Mouse (Mus musculus) heart, postnatal 4 days (tissue): Measurements from ENCODE around the gene Xpr1. TPM values are rescaled to one million over a fixed set of nuclear protein-coding genes. Genes with fewer than 3 reads are reported as not detected.
A peak's percentile ranks its signal among the peaks of the same experiment; 100 is the strongest.

ENCODE experiments used
- DNase-seq: peaks from one replicate; pipeline ENCODE4 v3.0.0; 2021
- total RNA-seq, 2 experiments: library from RNA; stranded (reverse); gene quantifications; 2 replicates each; pipeline ENCODE4 v1.2.3; 2021

Xpr1 gene
- total RNA-seq, 2 experiments from 2014 or later = 40.4 to 40.7 TPM

- DNase-seq = no peak
Observed at GRCm38 (mm10) chr1:155407697-155408576, 9.3 kb downstream of the Xpr1 start.

- DNase-seq = no peak
Observed at GRCm38 (mm10) chr1:155400056-155400455, 17.2 kb downstream of the Xpr1 start.

- DNase-seq = no peak
Observed at GRCm38 (mm10) chr1:155394829-155395228, 22.4 kb downstream of the Xpr1 start.

DNA sequence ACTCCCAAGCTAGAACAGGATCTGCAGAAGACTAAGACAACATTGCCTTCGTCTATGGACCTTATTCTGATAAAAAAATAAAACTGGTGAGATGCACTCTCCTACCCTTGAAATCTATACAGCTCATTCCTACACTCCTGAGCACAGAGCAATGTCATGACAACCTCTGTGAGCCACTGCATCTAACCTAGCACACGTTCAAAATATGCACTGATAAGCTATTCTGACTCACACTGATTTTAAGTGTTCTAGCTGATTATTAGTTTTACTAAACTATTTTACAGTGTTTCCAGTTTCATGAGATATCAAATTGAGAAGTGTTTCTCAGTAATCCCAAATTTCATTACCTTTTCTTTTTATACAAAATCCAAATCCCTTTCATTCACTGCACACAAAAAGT is 23.2 kb downstream of the Xpr1 start:
- no peak for DNase-seq

DNA sequence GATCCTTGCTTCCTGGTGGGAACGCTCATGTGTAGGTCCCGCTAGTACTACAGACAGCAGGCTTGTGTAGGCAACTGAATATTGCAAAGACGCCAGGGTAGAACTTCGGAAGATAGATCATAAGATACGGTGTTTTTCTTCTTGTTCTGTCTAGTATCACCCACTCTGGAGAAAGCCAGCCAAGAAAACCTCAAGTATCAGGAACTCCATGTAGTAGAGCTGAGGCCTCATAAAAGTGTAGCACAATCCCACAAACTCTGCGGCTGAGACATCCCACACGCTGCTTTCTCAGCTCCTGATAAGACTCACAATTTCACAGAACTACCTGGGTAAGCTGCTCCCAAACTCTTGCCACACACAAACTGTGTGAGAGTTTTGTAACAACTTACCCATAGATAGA is 24.4 kb downstream of the Xpr1 start:
- no peak for DNase-seq

GRCm38 (mm10) chr1:155391537-155391936 is 25.7 kb downstream of the Xpr1 start:
- no peak for DNase-seq

DNA sequence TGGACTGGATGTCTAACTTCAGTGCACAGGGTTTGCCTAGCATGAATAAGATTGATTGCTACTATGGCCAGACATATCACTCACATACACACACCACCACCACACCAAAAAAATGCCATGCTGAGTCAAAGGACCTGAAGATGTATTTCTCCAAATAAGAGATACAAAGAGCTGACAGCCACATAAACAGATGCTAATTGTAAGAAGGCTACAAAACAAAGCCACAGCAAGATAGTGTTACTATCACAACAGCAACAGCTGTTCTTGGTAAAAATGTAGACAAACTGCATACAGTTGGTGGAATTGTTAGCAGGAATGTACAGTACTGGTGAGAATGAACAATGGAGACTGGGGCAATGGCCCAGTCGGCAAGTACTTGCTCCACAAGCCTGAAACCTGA is 28.8 kb downstream of the Xpr1 start:
- no peak for DNase-seq

GRCm38 (mm10) chr1:155386551-155386950 is 30.7 kb downstream of the Xpr1 start:
- DNase-seq = no peak

- no peak for DNase-seq
Observed at GRCm38 (mm10) chr1:155383319-155384302, 33.6 kb downstream of the Xpr1 start.

DNA sequence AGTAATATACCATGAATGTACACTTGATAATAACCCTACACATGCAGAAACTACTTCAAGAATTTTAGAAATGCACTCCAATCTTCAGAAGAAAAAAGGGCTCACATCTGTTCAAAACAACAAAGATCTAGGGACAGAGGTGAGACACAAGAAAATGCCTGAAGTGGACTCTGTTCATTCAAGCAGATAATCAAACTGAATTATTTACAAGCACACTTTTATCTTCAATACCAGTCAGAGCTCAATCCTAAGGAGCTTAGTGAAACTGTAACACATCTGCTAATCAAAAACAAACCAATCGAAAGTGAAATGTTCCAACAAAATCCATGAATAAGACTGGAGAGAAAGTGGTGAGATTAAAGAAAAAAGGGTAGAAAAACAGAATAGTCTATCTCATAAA is 35.3 kb downstream of the Xpr1 start:
- DNase-seq = no peak

DNA sequence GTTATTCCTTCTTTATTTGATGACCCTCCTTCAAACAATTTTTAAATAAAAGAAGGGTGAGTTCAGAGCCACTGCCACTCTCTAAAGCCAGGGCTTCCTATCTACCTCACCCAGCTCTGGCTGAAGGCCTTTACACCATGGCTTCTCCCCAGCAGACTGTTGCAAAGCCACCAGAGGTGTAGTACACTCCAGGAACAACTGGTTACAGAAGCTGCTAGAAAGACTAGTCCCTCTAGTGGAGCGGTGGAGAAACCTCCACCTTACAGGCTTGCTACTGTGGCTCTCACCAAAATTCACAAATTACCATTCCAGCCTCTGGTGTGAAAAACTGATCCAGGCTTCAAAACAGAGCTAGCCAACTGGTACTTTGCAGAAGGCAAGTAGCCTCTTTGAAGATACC is 37.9 kb downstream of the Xpr1 start:
- DNase-seq = no peak

DNA sequence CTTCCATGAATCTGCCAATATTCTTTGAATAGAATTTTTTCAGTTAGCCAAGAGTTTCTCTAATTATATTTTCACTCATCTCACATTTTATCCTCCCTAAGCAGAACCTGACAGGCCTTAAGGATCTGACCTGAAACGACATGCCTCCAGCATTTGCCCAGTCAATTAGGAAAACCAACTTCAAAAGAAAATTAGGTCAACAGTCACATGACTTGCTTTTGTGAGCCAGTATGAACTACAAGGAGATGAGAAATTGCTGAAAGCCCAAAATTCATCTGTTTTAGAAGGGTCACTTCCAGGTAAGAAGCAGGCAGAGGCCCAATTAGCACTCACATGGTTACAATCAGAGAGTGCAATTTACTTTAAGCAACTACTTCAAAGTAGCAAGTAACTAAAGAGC is 44.4 kb downstream of the Xpr1 start:
- DNase-seq = no peak

DNA sequence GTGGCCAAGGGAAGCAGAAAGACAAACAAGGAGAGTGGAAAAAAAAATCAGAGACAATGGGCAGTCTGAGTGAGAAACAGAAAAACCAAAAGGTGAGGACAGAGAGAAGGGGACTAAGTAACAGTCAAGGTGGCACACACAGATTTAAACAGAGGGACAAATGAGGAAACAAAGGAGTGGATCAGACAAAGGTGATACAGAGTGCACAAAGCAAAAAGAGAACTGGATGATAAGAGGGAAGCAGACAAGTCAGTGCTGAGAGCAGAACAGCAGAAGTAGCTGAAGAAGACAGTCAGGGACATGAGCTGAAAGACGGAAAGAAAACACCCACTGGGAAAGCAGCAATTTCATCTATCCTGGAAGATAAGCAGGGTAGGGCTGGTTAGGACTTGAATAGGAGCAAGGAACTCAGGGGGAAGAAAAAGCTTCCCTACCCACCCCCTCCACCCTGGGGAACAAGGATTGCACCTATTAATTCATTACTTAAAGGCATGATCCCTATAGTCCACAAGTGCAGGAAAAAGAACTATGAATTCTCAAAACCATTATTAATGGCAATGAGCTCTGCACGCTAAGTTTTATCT is 47.0 kb downstream of the Xpr1 start:
- DNase-seq = no peak

DNA sequence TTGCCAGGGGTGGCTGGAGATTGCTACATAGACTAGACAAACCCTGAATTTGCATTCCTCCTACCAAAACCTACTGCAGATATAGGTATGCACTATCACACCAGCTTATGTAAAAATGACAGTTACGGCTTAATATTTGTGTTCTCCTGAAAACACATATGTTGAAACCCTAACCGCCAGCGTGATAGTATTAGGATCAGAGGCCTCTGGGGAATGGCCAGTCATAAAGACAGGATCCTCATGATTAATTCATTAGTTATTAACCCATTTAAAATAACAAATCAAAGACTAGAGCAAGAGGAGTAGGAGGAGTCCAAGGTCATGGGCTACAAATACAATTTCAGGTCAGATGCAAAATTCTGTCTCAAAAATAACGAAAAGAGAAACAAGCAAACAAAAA is 50.8 kb downstream of the Xpr1 start:
- no peak for DNase-seq

DNA sequence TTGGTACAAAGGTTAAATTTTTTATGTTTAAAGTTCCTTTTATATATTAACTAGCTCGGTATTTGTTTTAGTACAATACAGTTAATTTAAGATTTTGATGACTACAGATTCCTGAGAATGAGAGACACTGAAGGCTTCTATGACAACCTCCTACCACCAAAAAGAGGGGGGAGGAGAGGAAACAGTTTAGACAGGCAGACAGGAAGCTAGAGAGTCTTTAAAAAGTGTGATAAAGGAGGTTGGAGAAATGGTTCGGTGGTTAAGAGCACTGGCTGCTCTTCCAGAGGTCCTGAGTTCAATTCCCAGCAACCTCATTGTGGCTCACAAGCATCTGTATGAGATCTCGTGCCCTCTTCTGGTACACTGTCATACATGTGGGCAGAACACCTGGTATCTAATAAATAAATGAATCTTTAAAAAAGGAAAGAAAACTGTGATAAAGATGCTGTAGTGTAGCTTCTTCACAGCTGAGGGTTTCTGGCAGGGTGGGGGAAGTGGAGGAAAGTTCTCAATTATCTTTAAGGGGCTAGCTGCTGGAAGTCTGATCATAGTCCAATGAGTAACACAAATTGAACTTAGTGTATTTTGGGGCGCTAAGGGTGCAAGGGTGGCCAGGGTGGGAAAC is 55.6 kb downstream of the Xpr1 start:
- no peak for DNase-seq

- peak; percentile 48 for DNase-seq
Observed at GRCm38 (mm10) chr1:155353096-155353495, 64.1 kb downstream of the Xpr1 start.

DNA sequence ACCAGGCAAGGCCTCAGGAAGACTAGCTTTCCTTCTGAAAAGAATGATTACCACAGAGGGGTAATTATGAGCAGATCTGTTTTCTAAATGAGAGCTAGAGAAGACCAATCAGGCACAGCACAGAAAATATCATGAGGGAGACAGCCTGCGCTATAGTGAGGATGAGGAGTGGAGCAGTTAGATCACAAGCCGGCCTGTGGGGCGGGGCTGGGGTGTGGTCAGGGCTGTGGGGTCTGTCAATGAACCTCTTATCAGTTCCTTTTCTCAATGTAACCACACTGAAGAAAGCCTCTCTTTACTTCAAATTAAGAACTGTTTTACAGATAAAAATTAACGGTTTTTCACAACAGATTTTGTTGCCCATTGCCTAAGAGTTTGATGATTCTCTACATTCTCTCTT is 65.7 kb downstream of the Xpr1 start:
- no peak for DNase-seq

GRCm38 (mm10) chr1:155348491-155348890 is 68.7 kb downstream of the Xpr1 start:
- DNase-seq = no peak

- no peak for DNase-seq
Observed at GRCm38 (mm10) chr1:155347339-155347738, 69.9 kb downstream of the Xpr1 start.

DNA sequence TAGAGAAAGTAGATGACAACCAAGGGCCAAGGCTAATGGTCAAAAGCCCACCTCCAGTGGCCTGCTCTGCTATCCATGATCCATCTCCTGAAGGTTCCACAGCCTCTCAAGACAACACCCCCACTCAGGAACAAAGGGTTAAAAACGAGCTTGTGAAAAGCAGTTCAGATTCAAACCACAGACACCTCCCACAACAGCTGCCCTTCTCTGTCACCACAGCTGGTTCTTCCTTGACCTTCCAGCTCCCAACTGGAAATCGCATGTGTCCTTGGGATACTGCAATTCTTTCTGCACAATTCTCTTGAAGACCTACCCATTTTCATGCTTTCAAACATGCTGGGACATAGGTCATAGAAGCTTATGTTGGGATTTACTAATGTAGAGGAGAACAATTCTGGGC is 73.2 kb downstream of the Xpr1 start:
- DNase-seq = no peak

- no peak for DNase-seq
Observed at GRCm38 (mm10) chr1:155339622-155340021, 77.6 kb downstream of the Xpr1 start.

- DNase-seq = no peak
Observed at GRCm38 (mm10) chr1:155337315-155337714, 79.9 kb downstream of the Xpr1 start.

DNA sequence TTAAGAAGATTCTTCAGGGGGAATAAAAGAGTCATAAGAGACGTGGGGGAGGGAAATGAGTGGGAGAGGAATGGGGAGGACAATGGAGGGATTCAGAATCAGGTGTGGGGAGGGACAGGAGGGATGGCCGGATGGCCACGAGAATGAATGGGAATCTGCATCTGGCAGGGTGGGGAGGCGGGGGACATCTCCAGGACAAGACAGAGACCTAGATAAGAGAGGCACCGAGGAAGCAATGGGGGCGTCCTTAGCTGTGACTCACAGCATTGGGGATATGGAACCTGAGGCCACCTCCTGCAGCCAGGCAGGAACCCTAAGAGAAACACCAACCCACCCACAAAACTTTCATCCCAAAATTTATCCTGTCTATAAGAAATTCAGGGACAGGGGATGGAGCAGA is 81.3 kb downstream of the Xpr1 start:
- no peak for DNase-seq
